Mouse (Mus musculus): ENCODE data around the gene Pld6.

The Pld6 gene

DNA sequence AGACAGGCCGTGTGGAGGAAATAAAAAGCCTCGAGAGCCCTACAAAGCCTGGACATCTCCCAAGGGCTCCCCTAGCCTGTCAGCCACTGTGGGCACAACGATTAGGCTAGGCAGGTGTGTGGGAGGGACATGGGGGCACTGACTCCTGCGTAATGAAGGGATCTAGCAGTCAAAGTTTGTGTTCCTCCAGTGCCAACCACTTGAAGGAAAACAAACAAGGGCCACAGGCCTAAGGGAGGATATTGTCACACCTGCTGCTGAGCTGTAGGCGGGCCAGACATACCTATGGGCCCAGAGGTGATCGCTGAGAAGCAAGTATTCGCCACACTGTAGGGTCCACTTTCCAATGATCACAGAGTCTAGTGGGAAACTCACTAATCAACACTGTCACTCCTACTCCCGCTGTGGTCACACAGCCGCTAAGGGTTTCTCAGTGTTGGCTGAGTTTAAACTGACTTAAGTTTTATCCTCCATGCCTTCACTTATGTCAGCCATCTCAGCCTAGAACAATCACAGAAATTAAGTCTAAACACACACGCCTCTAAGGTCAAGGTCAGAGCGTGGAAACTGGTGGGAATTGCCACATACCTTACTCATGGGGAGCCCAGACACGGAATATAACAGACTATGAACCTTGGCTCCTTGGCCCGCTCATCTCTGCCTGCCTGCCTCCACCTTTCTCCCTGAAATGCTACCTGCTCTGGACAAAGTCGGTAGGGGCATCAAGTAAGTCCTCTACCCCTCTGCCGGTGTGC is 824 bp downstream of the Pld6 start:
- no peak for DNase-seq (ENCODE audit: extremely low spot score, low spot score)

DNA sequence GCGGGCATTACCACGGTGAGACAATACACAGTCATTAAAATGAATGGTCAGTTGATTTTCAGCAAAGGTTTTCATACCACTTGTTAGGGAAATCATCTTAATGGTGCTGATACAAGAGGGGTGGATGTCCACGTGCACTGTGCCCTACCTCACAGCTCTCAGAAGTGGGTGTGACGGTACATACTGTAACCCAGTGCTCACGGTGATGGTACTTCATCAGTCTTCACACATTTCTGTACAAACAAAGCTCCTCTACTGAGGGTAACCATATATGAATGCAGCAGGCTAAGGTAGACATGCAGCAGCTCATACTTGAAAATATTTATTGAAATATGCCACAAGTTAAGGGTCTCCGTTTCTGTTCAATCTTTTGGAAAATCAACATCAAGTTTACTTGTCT is 3.9 kb downstream of the Pld6 start:
- DNase-seq (ENCODE audit: extremely low spot score, low spot score): no peak

DNA sequence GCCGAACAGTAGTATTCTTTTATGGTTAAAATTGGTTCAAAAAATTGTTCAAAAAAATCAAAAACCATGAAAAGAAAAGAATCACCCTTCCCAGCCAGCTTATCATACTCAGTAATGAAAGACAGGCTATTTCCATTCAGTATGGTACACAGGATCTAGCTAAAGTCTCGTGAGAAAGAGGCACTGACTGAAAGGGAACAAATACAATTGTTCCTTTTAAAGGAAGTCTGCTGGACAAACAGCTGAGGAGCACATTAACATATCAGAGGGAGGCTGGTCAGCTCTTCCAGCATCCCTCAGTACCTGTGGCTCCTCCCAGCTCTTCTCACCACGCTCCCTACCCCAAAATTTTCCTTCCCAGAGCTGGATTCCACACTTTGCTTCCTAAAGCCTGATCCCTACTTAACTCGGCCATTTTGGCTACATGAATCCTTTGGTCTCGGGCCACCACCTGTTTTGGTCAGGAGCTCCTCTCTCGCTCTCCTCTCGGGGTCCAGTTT is 5.3 kb downstream of the Pld6 start:
- DNase-seq (ENCODE audit: extremely low spot score, low spot score): no peak

DNA sequence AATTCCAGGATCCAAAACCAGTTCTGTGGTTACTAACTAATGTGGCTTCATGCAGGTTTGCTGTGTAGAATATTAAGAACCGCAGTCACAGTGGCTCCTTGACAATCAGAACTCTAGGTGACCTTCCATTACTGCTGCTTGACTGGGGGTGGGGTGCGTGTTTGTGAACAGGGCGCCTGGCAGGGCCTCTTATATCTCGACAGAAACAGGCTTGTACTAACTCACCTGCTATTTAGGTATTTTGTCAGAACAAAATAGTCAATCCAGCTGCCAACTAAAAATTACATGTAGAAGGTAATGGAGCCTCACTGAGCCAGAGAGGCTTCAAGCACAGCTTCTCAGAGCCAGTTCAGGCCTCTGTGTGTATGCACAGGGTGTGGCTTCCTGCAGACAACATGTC is 7.2 kb downstream of the Pld6 start:
- DNase-seq (ENCODE audit: extremely low spot score, low spot score): no peak

DNA sequence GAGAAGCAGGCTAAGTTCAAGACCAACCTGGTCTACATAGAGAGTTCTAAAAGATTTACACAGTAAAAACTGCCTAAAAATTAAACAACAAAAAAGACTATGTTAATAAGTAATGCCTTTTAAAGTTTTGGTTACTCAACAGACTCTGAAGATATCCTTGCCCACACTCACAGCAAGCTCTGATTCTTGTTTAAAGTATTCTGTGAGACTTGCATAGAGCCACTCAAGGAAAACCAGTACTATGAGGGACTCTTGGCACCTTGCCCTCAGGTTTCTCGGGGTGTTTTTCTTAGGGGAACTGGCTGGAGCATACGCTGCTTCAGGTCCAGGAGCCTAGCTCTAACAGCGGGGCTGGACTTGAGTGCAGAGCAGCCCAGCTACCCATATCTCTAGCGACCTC is 8.0 kb downstream of the Pld6 start:
- no peak for DNase-seq (ENCODE audit: extremely low spot score, low spot score)

DNA sequence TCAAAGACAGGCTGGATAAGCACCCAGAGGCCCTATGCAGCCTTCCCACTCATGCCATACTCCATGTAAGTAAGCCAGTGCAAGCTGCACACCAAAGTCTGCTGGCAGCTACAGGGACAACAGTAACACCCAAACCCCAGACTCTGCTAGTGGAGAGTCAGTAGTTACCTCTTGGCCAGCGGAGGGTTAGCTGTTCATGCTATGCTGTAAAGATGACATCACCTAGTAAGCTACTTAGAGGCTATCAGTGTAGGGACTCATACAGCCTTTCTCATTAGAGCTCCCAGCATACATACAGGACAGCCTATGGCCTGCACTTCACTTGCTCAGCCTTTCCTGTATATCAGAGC is 8.6 kb downstream of the Pld6 start:
- DNase-seq (ENCODE audit: extremely low spot score, low spot score): no peak

DNA sequence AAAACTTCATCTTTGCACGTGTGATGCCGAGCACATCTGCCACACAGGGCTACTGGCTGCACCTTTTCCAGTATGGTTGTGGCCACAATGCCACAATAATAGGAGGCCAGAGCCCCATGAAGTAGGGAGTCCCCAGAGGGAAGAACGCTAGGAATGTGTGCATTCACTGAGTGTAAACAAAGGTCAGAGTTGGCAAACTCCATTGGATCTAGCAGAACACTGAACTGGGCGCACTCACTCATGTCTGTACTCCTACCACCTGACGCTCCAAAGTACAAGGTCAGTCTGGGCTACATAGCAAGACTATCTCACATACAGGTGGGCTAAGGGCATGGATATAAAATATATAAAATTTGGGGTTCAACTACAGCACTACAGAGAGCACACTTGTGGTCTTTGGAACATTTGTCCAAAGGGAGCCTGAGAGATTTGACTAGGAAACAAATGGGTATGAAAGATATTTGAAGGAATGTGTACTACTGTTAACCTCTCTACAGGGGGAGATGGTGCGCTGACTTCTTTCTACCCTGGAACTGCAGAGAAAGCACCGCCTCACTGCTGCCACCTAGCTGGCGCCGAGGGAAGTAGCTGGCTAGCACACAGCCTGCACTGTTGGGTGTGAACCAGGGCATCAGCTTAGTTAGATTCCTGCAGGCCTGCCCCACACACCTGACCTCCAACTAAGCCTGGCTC is 9.1 kb downstream of the Pld6 start:
- peak; percentile 71 for DNase-seq (ENCODE audit: extremely low spot score, low spot score)

DNA sequence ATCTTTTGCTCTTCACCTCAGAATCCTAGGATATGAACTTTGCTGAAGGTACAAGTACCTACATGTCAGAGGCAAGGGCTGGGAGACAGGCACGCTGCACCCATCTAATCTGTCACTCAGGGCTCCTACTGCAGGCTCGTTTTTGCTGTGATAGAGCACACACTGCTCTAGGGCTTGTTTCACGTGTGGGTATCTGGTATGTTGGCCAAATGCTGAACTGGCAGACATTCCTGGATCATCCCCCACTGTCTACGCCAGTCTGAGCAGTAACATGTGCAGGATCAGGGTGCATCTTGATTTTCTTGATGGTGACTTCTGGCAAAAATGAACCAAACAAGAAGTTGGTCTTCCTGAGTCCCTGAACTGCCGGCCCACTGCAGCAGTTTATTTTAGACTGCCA is 10.2 kb downstream of the Pld6 start:
- no peak for DNase-seq (ENCODE audit: extremely low spot score, low spot score)

DNA sequence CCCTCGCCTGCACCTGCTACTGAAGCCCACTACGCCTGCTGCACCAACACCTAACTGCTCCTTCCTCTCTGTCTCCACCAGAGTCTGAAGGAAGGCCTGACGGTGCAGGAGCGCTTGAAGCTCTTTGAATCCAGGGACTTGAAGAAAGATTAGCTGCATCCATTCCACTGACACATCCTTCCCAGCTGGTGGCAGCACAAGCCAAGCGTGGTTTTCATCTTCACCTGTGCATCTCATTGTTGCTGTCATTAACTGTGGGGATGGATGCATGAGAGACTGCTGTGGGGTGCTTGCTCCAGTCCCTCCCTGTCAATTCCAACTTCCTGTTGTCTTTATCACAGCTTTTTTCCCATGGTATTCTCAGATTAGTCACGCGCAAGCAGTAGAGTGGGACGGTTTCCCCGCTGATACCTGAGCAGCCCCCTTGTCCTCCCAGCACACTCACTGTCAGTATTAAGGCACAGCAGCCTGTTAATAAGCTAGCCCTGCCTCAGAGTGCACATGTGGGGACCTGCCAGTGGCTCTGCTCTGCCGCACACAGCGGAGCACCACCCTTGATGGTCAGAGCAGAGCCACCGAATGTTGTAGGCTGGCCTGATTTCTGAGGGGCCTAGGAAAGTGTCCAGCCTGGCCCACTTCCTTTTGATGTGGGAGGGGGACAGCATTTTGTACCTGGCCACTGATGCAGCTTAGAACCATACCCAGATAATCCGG is 11.9 kb downstream of the Pld6 start:
- no peak for DNase-seq (ENCODE audit: extremely low spot score, low spot score)

DNA sequence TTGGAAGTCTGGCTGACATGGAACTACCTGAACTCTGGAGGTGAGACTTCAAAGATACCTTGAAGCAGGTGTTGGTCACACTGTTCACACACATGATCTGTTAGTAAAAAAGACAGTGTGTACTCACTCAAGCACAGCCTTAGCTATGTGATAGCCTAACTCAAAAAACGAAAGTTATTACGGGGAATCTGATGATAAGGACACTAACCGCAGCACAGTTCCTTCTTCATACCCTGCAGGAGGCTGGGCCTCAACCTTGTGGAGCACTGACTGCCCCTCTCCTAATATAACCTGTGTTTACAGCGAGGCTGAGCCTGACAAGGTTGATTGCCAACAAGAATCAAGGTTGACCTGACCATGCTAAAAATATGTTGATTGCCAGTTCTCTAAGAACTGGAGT is 12.9 kb downstream of the Pld6 start:
- DNase-seq (ENCODE audit: extremely low spot score, low spot score): no peak

DNA sequence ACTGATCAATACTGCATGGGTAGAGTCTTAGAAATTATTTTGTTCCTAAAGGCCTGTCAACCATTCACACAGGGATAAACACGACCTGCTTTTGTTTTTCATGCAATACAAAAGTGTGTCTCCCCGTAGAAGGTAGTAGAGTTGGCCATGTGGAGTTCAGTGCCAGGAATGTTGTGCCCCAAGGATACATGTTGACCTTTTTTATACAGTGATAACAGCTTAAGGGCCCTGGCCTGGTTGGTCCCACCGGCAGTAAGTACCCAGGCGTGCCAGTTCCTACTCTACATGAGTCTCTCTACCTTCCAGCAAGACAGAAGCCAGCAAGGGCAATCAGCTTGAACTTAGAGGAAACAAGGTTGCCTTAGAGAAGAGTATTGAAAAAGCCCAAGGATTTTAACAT is 14.5 kb downstream of the Pld6 start:
- DNase-seq (ENCODE audit: extremely low spot score, low spot score): no peak

DNA sequence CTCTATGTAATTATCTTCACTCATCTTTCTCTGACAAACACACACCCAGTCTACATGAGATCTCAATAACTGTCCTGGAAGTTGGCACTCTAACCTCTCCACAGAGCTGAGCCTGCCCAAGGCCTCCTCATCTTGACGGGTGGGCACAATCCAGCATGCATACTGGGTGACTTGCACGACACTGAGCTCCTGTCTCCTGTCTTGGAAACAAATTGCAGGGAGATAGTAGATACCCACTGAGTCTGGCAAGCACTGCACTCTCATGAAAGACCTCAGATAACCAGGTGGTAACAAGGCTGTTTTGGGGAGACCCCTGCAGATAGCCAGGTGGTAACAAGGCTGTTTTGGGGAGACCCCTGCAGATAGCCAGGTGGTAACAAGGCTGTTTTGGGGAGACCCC is 15.2 kb downstream of the Pld6 start:
- DNase-seq (ENCODE audit: extremely low spot score, low spot score): no peak

DNA sequence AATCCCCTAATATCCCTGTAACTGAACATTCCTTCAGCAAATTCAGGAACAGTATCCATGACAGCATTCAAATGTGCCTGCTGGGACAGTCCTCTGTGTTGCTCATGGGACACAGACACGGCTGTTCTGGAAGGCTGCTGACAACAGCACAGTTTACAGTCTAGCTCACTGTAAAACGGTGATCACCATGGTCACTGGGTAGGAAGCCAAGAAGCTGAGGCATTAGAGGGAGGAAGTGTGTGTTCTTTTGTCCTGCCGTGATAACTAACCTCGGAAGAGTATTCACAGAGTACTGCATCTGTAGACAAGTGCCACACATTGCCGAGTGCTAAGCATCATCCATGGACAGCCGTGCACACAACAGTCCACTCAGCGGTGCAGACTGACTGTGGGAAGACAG is 16.7 kb downstream of the Pld6 start:
- no peak for DNase-seq (ENCODE audit: extremely low spot score, low spot score)

DNA sequence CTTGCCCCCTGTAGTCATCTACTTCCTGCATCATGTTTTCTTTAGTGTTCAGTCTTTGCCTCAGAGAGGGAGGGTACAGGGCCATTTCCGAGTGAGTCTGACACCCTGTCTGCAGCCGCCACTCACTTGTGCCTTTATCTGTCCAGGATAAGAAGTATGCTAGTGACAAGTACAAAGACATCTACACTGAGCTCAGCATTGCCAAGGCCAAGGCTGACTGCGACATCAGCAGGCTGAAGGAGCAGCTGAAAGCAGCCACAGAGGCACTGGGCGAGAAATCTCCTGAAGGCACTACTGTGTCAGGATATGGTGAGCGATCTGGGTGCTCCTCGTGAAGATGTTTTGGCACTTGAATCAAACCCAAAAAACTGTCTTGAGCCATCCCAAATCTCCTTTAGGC is 17.7 kb downstream of the Pld6 start:
- no peak for DNase-seq (ENCODE audit: extremely low spot score, low spot score)

DNA sequence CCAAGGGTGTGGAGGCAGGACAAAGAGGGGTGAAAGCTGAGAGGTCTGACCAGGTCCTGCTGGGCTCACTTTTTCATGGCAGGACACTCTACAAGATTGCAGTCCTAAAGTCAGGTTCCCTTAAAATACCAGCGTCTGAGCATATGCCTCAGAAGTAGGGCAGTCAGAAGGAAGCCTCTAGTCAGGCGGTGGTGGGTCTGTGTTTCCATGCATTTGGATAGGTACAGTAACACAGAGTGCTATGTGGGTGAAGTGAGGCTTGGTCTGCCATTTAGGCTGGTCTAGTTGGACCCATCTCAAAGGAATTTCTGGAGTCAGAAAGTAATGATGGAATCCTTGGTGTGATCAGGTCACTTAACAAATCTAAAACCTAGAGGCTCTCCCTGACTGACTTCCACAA is 18.1 kb downstream of the Pld6 start:
- DNase-seq (ENCODE audit: extremely low spot score, low spot score): no peak

DNA sequence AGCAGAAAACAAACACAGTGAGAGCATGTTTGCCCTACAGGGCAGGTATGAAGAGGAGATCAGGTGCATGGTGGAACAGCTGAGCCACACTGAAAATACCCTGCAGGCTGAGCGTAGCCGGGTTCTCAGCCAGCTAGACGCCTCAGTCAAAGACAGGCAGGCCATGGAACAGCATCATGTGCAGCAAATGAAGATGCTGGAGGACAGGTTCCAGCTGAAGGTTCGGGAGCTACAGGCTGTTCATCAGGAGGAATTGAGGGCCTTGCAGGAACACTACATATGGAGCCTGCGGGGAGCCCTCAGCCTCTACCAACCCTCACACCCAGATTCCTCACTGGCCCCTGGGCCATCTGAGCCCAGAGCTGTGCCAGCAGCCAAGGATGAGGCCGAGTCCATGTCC is 26.6 kb downstream of the Pld6 start:
- DNase-seq (ENCODE audit: extremely low spot score, low spot score): no peak

DNA sequence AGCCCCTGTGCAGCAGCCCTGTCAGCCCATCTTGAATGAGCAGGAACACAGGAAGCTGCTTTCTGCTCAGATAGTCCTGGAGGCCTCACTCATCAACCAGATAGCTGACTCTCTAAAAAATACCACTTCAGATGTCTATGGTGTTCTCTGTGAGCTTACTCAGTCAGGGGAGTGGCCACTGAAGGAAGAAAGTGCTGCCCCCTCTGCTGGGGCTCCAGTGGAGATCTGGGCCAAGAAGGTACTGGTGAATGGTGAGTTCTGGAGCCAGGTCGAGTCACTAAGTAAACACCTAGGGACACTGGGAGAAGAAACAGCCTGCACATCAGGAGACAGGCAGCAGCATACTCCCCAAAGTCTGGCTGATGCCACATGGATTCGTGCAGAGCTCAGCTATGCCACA is 27.8 kb downstream of the Pld6 start:
- DNase-seq (ENCODE audit: extremely low spot score, low spot score): no peak

DNA sequence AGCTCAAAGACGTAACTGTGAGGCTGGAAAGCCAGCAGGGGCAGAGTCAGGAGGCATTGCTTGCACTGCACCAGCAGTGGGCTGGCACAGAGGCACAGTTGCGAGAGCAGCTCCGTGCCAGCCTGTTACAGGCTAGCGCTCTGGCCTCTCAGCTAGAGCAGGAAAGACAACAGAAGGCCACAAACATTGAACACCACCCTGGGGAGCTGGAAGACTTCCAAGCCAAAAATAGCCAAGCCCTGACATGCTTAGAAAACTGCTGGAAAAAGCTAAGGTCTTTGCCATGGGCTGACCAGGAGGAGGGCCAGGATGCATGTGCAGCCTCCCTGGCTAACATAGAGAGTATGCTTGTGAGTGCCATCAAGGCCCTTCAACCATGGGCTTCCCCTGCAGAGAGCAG is 28.3 kb downstream of the Pld6 start:
- no peak for DNase-seq (ENCODE audit: extremely low spot score, low spot score)

DNA sequence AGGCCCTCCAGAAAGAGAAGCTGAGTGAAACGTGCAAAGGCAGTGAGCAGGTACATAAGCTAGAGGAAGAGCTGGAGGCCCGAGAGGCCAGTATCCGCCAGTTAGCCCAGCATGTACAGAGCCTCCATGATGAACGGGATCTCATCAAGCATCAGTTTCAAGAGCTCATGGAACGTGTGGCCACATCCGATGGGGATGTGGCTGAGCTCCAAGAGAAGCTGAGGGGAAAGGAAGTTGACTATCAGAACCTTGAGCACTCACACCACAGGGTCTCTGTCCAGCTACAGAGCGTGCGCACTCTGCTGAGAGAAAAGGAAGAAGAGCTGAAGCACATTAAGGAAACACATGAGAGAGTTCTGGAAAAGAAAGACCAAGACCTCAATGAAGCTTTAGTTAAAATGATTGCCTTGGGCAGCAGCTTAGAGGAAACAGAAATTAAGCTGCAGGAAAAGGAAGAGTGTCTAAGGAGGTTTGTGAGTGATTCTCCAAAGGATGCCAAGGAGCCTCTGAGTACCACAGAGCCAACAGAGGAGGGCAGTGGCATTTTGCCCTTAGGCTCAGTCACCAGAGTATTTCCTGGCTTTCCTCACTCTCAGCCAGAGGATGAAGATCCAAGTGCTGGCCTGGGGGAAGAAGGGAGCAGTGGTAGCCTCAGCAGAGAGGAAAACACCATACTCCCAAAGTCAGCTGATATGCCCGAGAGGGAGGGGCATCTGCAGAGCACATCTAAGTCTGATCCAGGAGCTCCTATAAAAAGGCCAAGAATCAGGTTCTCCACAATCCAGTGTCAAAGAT is 29.1 kb downstream of the Pld6 start:
- DNase-seq (ENCODE audit: extremely low spot score, low spot score): no peak

DNA sequence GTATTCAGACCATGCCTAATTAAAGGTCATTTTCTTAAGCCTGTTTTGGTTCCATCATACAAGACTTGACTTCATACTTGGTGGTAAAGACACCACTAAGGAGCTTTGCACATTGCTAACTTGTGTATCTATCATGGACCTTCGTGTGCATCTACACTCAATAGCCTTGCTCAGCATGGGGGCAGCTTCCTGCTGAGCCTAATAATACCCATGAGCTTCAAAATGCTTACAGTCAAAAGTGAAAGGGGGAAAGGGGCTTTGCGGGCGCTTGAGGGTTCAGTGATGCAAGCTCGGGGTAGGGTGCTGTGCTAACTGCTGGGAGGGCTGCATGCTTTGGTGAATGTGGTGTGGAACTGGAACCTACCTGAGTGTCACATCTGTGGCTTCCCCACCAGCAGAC is 31.1 kb downstream of the Pld6 start:
- no peak for DNase-seq (ENCODE audit: extremely low spot score, low spot score)

DNA sequence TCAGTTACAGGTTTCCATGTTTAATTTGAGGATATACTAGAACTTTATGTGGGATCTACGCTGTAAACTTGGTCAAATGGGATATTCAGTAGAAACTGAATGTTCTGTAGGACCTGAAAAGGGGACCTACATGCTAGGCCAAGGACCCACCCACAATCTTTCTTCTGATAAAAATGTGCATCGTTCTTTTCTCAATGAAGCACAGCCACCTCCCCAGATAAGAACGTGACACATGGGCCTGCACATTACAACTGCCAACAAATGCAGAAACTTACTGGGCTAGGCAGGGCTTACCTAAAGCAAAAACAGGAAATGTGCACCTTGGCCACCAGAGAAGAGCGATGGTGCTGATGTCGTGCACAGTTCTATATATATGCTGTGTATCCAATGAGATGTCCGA is 32.9 kb downstream of the Pld6 start:
- no peak for DNase-seq (ENCODE audit: extremely low spot score, low spot score)

DNA sequence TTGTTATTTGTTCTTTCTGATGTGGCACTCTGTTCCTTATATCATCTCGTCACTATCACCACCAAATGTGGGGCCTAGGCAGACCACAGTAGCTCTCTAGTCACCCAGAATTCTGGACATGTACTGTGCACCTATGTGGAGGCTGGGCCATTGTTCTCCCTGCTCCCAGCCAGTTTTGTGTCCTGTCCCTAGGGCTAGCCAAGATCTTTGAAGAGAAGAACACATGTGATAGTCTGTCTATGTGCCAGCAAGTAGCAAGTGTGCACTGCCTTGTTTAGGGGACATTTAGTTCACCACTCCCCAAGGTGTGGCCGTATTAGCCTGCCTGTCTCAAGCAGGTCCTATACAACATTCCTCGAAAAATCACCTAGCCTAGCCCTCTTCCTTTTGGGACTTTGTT is 38.4 kb downstream of the Pld6 start:
- no peak for DNase-seq (ENCODE audit: extremely low spot score, low spot score)
